Mouse (Mus musculus): Measurements from ENCODE around the gene Hip1.

DNA sequence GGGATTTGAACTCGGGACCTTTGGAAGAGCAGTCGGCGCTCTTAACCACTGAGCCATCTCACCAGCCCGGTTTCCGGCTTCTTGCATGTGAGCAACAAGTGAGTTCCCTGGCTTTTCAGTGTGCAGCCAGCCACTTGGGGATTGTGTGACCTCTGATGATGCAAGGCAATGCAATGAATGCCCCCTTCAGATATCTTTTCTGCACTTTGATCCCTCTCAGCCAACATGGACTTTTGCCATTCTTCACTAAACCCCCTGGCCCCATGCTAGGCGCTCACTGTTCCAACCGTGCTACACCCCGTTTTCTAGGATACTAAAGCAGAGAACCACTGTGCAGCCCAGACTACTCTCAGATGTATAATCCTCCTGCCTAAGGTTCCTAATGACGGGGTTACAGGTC, 139.5 kb downstream of the Hip1 start:
- TF ChIP-seq CTCF (IDR thresholded peaks at IDR 0.05; ENCODE audit: low read depth) (no peak), EP300 (IDR thresholded peaks at IDR 0.05; ENCODE audit: low read depth) (no peak)

Measured in heart, postnatal 0 days (tissue).